Mouse (Mus musculus) hindbrain, embryonic 12.5 days (tissue): Measurements from ENCODE around the gene Psap. TPM values are rescaled to one million over a fixed set of nuclear protein-coding genes. Genes with fewer than 3 reads are reported as not detected.

Experiments
- polyA plus RNA-seq: library from polyadenylated mRNA; unstranded; fragments of >200 nt; fragmentation: Nextera tagmentation; extraction: Ambion mirVana; gene quantifications from 2 replicates; pipeline ENCODE4 v1.2.1, GENCODE M21; 2016

Psap gene
- polyA plus RNA-seq, 1 experiment from 2014 or later, result 102 TPM

Other genes with a start within 250 kb of the Psap start
- gene Spock2, start 171.4 kb upstream of the Psap start, polyA plus RNA-seq, result 35.4 and 38.6 TPM in 2 replicates
- 3.2 and 3.7 TPM in 2 replicates for gene Chst3, start 58.4 kb upstream of the Psap start, polyA plus RNA-seq
- 1.9 and 2.9 TPM in 2 replicates for gene Vsir, start 69.2 kb downstream of the Psap start, polyA plus RNA-seq
- 5.6 and 9.0 TPM in 2 replicates for gene Gm17455, start 122.1 kb downstream of the Psap start, polyA plus RNA-seq